Mouse (Mus musculus) adrenal gland, postnatal 4 days (tissue): ENCODE measurements at regions not wholly inside any gene's neighbourhood (a gene's known extent, or its start where the extent isn't known, plus 50 kb on each side); places are given as distances from the start of the nearest gene placed in this dataset. TPM values are rescaled to one million over a fixed set of nuclear protein-coding genes. Genes with fewer than 3 reads are reported as not detected.
"Not testable (repeated sequence)": the region's sequence is repeated elsewhere in the genome, so short reads cannot be mapped to it uniquely, and the experiment has no call there.

Source experiments
- DNase-seq, 2 experiments: peaks; one replicate each; pipeline ENCODE4 v3.0.0; 2021 to 2022; ENCODE audit warnings: low spot score in 2 of 2, mixed read lengths in 2 of 2
- microRNA-seq: library from miRNA; unstranded; fragments of <30 nt; microRNA quantifications from one replicate; pipeline ENCODE4 v1.2.0, GENCODE M21; 2021

DNA sequence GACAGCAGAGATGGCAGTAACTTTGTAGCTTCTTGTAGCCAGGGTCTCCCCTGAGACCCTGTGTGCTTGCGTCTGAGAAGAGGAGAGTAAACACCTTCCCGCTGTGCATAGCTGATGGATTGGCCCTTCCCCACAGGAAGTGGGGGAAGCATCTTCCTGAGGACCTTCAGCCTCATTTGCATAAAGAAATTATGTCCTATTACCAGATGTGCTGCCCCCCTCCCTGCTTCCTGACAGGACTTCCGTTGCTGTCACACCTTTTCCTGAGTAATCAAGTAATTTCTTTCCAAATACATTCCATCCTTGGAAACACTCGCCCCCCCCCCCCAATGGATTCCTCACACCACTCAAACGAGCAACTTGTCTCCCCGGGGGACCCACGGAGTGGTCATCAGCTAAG lies 77.5 kb upstream of the Med13l start:
- DNase-seq: no peak

DNA sequence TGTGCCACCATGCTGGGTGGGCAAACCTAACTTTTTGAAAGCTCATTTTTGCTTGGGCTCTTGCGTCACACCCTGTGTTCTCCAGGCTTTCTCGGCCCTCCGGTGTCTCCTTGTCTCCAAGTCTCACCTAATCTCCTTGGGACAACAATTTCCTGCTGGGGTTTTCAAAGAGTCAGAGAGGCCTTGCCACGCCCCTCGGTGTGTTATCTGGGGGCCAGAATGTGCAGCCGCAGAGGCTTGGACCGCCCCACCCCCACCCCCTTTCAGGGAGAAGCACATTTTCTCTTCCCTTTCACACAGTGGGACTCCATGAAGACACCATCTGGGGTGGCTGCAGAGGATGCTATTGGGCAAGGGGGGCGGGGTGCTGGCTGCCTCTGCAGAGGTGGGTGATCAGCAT lies 76.9 kb upstream of the Med13l start:
- DNase-seq: no peak

DNA sequence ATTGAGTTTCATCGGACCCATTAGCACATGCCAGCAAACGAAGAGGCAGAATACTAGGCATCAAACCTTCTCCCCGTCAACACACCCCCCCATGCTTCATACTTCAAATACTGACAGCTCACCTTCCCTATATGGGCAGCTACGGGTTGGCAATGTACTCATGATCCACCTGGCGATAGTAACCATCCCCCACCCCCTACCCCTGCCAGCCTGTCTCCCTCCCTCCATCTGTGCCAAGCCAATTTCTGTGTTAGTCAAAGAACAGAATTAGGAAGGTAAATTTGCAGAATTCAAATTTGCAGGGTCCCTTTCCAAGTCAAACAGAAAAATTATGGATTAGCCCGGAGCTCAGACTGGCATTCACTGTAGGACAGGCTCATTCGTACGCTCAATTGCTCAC lies 75.3 kb upstream of the Med13l start:
- DNase-seq: no peak

DNA sequence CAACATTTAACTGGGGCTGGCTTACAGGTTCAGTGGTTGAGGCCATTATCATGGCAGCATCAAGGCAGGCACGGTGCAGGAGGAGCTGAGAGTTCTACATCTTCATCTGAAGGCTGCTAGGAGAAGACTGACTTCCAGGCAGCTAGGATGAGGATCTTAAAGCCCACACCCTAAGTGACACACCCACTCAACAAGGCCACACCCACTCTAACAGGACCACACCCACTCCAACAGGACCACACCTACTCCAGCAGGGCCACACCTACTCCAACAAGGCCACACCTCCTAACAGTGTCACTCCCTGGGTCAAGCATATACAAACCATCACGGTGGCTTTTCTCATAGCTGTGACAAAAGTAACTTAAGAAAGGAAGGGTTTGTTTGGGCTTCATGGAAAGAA lies 68.0 kb upstream of the Med13l start:
- not testable (repeated sequence) for DNase-seq

DNA sequence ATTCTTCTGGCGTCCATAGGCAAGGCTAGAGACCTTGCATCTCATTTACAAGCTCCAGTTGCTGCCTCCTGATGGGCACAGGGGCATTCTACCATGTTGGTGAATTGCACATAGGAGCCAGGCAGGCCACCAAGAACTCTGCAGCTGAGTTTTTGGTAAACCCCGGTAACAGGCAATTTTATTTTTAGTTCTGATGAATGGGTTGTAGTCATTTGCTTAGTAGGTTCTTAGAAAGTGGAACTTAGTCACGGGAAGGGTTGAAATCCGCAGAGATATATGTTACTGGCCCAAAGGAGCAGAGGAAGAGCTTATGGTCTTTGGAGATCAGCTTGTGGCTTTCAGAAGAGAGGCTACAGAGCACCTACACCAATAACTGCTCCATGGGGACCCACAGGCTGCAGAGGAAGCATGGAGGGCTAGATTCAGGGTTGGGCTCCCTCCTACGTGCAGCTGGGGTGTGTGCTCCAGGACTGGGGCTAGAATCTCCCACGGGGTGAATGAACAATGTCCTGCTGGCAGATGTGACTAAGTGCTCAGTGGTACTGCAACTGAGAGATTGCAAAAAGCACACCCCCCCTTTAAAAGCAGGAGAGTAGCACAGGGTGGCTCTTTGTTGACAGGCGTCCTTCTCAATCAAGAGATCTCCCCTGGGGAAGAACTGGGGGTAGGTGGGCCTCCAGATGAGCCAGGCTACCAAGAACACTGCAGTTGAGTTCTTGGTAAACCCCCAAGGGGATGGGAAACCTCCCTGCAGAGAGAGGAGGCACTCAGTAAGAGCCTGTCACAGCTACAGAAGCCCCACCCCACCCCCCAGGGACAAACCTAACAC lies 65.6 kb upstream of the Med13l start:
- no peak for DNase-seq

DNA sequence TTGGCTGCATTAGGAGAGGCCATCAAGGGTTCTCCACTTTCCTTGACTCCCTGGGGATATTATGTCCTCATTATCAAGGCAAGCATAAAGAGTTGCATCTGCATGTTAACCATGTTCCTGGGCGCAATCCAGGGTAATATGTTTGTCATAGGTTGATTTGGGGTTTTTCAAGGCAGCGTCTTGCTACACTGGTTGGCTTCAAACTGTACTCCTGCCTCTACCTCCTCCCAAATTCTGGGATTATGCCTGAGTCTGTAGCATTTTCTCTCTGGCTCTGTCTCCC lies 65.1 kb upstream of the Med13l start:
- DNase-seq: no peak

DNA sequence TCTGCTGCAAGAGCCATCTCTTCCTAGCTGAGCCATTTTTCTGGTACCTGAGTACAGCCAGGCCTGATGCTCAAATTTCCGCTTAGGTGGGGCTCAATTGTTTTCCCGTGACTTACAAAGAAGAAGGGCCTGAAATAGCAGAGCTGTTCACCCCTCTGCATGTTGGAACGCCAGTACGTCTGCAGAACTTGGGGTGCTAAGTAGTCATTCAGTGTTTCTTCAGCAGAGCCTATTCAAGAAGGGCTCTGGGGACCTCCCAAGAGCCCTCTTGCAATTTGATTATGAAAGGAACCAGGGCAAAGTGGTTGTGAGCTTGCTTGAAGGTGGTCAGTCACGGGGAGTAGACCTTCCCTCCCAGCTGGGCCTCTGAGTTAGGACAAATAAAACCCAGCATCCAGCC lies 58.9 kb upstream of the Med13l start:
- no peak for DNase-seq

DNA sequence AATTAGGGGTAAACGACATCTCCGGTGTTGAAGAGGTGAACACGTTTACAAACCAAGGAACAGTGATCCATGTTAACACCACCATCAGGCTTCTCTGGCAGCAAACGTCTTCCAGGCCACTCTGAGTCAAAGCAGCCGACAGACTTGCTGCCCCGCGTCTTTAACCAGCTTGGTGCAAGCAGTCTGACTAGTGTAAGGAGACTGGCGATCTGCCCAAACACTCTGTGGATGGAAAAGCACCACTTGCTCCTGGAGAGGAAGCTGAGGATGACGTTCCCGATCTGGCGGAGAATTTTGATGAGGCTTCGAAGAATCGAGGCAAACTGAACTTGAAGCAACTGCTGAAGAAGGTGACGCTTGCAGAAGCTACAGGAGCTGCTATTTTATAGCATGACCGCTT lies 57.5 kb upstream of the Med13l start:
- no peak for DNase-seq

DNA sequence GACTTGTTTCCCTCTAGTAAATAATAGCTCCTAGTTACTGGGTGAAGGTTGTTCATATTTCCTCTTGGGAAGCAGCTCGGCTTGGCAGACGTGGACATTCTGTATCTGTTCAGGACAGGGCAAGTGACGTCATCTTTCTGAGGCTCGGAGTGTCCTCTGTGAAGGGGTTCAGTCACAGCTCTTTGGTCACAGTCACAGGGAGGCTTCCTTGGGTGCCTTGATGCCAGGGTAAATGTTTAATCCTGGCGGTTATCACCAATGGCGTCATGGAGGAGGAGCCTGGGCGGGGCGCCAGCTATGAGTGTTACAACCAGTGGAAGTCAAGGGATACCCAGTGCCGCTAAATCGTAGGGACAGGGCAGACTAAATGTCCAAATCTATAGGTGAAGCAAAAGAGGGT lies 56.3 kb upstream of the Med13l start:
- DNase-seq: no peak

DNA sequence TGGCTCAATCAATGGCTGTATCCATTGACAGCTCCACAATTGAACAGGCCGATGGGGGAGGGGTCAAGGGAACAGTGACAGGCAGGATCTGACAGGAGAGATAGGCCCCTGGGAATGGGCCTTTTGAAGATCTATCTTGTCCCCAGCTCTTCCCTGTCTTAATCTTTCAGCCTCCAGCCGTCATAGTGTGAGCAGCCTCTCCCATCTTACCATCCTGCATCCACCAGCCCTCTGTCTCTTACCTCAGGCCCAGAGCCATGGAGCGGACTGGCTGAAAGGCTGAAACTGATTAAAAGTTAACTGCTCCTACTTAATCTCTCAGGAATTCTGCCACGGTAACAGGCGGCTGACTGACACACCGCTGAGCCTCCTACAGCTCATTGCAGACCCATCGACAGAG lies 55.6 kb upstream of the Med13l start:
- no peak for DNase-seq

DNA sequence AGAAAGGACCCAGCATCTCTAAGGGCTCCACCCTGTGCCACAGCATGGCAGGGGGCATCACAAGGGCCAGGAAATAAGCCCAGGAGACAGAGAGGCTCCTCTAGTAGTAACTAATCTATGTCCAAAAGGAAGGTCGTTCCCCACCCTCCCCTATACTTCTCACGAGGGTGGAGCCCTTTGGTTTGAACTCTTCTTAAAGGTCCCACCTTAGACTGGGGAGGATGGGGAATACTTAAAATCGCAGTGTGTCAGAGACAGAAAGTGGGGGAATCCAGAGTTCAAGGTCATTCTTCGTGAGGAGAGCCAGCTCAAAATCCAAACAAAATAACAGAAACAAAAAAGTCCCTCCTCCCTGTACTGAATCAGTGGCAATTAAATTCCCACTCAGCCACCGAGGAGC lies 50.6 kb upstream of the Med13l start:
- DNase-seq: no peak

Small RNA genes lying in the stretch of these regions (microRNA-seq; reads per million reads assigned to microRNA genes)
- not detected for gene Gm26455
